In the genomic region with DNA sequence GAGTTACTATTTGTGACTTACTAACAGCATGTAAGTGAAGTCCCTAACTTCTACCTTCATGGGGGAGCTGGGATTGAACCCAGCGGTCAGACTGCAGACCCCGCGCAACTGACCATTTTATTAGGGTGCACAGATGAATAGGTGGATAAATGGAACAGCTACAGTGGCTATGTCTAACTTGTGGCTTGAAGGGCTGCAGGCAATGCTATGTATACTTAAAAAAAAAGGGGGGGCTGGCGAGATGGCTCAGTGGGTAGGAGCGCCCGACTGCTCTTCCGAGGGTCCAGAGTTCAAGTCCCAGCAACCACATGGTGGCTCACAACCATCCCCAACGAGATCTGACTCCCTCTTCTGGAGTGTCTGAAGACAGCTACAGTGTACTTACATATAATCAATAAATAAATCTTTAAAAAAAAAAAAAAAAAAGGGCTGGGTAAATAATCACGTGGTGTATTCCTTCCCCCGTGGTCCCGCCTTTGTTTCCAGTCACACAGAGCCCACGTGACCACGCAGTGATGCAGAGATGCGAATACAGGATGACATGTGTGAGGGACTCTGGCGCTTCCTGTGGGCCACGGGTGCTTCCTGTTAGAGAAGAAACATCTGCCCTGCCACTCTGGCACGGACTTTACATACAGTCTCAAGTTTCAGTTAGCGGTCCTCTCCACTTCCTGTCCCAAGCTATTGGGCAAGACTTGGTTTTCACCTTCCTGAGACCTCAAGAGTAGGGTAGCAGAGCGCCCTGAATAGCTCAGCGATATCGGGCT, we compare ENCODE assay signal across 8 mouse cellular contexts.
A peak's percentile ranks its signal among the peaks of the same experiment; 100 is the strongest.
DNase-seq lines count a peak whose midpoint lies in the region; ATAC-seq lines count a peak whose summit lies in the region.

No protein-coding gene starts in this region.

- no peak for ATAC-seq in forebrain, embryonic 16.5 days
- ATAC-seq in erythroid progenitor cell, adult 5-6 weeks (replicated peaks; ENCODE audit: low FRiP score, poor library complexity, severe bottlenecking): no peak
- ATAC-seq in hindbrain, embryonic 14.5 days (ENCODE audit: low FRiP score): no peak

- no peaks in the 10 kb centered on the region for H3K9me3 ChIP-seq in forebrain, embryonic 16.5 days (ENCODE audit: control insufficient read depth, low read length)
- H3K9me3 ChIP-seq in hindbrain, embryonic 14.5 days (ENCODE audit: control insufficient read depth, low read length): no peaks in the 10 kb centered on the region

- WGBS in forebrain, embryonic 16.5 days: 93% methylated on average over 21 of the region's 21 CpGs
- 90% methylated on average over 21 of the region's 21 CpGs for WGBS in hindbrain, embryonic 14.5 days

- peaks cover 7% of the 10 kb centered on the region; the same call in 1 of the 2 replicates for H3K4me1 ChIP-seq in forebrain, embryonic 16.5 days (replicated peaks; ENCODE audit: control insufficient read depth, insufficient read depth, low read length)
- peaks cover 12% of the 10 kb centered on the region; the same call in 1 of the 2 replicates for H3K4me1 ChIP-seq in hindbrain, embryonic 14.5 days (replicated peaks; ENCODE audit: control insufficient read depth, insufficient read depth, low read length)

- no peaks in the 10 kb centered on the region for H3K36me3 ChIP-seq in forebrain, embryonic 16.5 days (ENCODE audit: control insufficient read depth, insufficient read depth)
- H3K36me3 ChIP-seq in hindbrain, embryonic 14.5 days (replicated peaks; ENCODE audit: control insufficient read depth, insufficient read depth): no peaks in the 10 kb centered on the region

- DNase-seq in left cerebral cortex, postnatal 14 days (ENCODE audit: low spot score in 2 of 2): peak; percentile 39 to 51
- no peak for DNase-seq in left cerebral cortex, postnatal 36 days (ENCODE audit: low spot score in 2 of 2)
- peak; percentile 46 for DNase-seq in heart, postnatal 4 days
- peak; percentile 74 to 75 for DNase-seq in lung, adult 18-20 months
- DNase-seq in spleen, postnatal 36 days (ENCODE audit: low spot score in 2 of 2): peak; percentile 93 to 96
- DNase-seq in hindbrain, embryonic 14.5 days (ENCODE audit: low spot score): no peak

- H3K9ac ChIP-seq in forebrain, embryonic 16.5 days (replicated peaks; ENCODE audit: low read depth, low read length): no peak overlapping the region
- no peak overlapping the region for H3K9ac ChIP-seq in hindbrain, embryonic 14.5 days

- H3K4me3 ChIP-seq in forebrain, embryonic 16.5 days (replicated peaks; ENCODE audit: low read length): no peak overlapping the region
- H3K4me3 ChIP-seq in hindbrain, embryonic 14.5 days (replicated peaks; ENCODE audit: low read length): no peak overlapping the region

- intact Hi-C loops in left cerebral cortex, postnatal 14 days (cut with DNase I): loop anchor here (10.0 kb wide), 1 partner anchor 115 kb away; no protein-coding TSS in a partner anchor
- intact Hi-C loops in left cerebral cortex, postnatal 36 days (cut with DNase I): loop anchor here (10.0 kb wide), 1 partner anchor 205 kb away; no protein-coding TSS in a partner anchor

- no peaks in the 10 kb centered on the region for H3K27me3 ChIP-seq in forebrain, embryonic 16.5 days (replicated peaks; ENCODE audit: control insufficient read depth, insufficient read depth, low read length)
- no peaks in the 10 kb centered on the region for H3K27me3 ChIP-seq in hindbrain, embryonic 14.5 days (ENCODE audit: control insufficient read depth, insufficient read depth, low read length)

- H3K27ac ChIP-seq in forebrain, embryonic 16.5 days (ENCODE audit: low read length): no peak overlapping the region
- no peak overlapping the region for H3K27ac ChIP-seq in hindbrain, embryonic 14.5 days

- H3K4me2 ChIP-seq in forebrain, embryonic 16.5 days (ENCODE audit: low read length): no peak overlapping the region
- H3K4me2 ChIP-seq in hindbrain, embryonic 14.5 days (replicated peaks): no peak overlapping the region

Comparison
In these comparisons a context has a peak if more than half of its experiments do, and no peak if none do; other contexts are left out.
1. DNase-seq: peak in left cerebral cortex, postnatal 14 days (2 of 2), heart, postnatal 4 days (single experiment), lung, adult 18-20 months (2 of 2) and spleen, postnatal 36 days (2 of 2); none in left cerebral cortex, postnatal 36 days (0 of 2) and hindbrain, embryonic 14.5 days (single experiment).